Mouse (Mus musculus) forebrain, embryonic 10.5 days (tissue): ENCODE data around the gene Cog5. TPM values are rescaled to one million over a fixed set of nuclear protein-coding genes. Genes with fewer than 3 reads are reported as not detected.

ENCODE experiments used
- DNase-seq: peaks from one replicate; pipeline ENCODE4 v3.0.0-alpha.2; 2017; ENCODE audit warnings: low spot score; ENCODE audit errors: extremely low spot score
- H3K27ac ChIP-seq: fragments of 300-500 bp; sonication (generic); 2 replicates; pipeline ENCODE4 v1.5.1; 2016; ENCODE audit warnings: mild to moderate bottlenecking
- H3K27me3 ChIP-seq: fragments of 300-500 bp; sonication (generic); 2 replicates; pipeline ENCODE4 v1.6.1; 2016; ENCODE audit warnings: mild to moderate bottlenecking; ENCODE audit not compliant: poor library complexity, severe bottlenecking
- H3K36me3 ChIP-seq: fragments of 300-500 bp; sonication (generic); replicated peaks from 2 replicates; pipeline ENCODE4 v1.6.1; 2016; ENCODE audit warnings: mild to moderate bottlenecking, moderate library complexity
- H3K4me1 ChIP-seq: fragments of 300-500 bp; sonication (generic); 2 replicates; pipeline ENCODE4 v1.6.1; 2016
- H3K4me3 ChIP-seq: fragments of 300-500 bp; sonication (generic); 2 replicates; pipeline ENCODE4 v1.5.1; 2016; ENCODE audit warnings: mild to moderate bottlenecking, moderate library complexity
- H3K9me3 ChIP-seq: fragments of 300-500 bp; sonication (generic); 2 replicates; pipeline ENCODE4 v1.6.1; 2016; ENCODE audit warnings: mild to moderate bottlenecking, moderate library complexity
- WGBS: fragments of 180-500 bp; shearing (Covaris S2); methylation state at CpG from one replicate; pipeline ENCODE4 v1.1.7; 2016; 5-methylcytosine and 5-hydroxymethylcytosine counted together
- polyA plus RNA-seq: library from polyadenylated mRNA; unstranded; fragments of >200 nt; fragmentation: Nextera tagmentation; extraction: Ambion mirVana; gene quantifications from 2 replicates; pipeline ENCODE4 v1.2.1, GENCODE M21; 2016

Gene Cog5
- polyA plus RNA-seq, 1 experiment from 2014 or later: 23.9 TPM

DNA sequence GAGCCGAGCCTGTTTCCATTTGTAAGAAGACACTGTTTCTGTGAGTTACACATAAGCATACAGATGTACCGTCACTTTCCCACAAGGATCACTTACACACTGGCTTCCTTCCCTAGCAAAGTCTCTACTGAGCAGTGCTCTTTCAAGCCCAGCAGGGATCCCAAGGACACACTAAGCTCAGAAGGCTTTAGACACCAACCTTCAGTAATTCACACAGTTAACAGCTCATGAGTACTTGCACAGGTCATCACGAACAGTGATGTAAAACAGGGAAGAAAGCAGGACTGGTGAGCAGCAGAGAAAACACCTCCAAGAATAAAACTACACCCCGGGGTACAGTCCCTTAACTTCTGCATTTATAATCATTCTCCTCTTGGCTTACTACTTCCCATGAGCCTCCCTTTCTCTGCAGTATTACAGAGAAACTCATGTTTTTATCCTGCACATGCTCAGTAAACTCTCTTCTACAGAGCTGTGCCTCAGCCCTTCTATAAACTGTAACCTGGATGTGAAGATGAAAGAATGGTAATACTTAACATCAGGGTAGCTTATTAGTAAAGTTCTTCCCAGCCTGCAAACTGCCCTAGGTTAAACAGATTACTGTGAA, 283.8 kb downstream of the Cog5 start:
- Histone ChIP-seq H3K4me3 (no peak overlapping the region), H3K4me1 (peaks cover 6% of the 10 kb centered on the region; the same call in 1 of the 2 replicates), H3K36me3 (peaks cover 95% of the 10 kb centered on the region), H3K27ac (no peak overlapping the region), H3K27me3 (no peaks in the 10 kb centered on the region), H3K9me3 (no peaks in the 10 kb centered on the region)
- DNase-seq: no peak
- 90% methylated on average over 4 of the region's 4 CpGs for WGBS

DNA sequence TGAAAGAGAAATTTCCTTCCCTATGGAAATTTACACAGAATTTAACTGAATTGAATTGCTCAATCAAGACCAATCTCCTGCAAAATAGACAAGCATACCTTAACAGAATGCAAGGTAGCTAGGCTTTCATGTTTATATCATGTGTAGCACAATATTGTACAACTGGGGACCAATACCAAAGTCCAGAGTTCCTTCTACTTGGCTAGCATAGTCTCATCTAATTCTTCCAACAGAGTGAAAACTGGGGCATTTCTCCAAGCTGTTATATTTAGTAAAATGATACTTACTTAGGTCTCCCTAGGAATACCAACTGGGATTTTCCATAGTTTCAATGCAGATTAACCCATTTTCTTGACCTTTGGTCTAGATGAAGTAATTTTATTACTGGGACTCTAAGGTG, 284.4 kb downstream of the Cog5 start:
- DNase-seq: no peak
- no peaks in the 10 kb centered on the region for H3K27me3 ChIP-seq
- no peak overlapping the region for H3K27ac ChIP-seq
- no peak overlapping the region for H3K4me3 ChIP-seq
- no peaks in the 10 kb centered on the region for H3K9me3 ChIP-seq
- peaks cover 6% of the 10 kb centered on the region; the same call in 1 of the 2 replicates for H3K4me1 ChIP-seq
- H3K36me3 ChIP-seq: peaks cover 96% of the 10 kb centered on the region

DNA sequence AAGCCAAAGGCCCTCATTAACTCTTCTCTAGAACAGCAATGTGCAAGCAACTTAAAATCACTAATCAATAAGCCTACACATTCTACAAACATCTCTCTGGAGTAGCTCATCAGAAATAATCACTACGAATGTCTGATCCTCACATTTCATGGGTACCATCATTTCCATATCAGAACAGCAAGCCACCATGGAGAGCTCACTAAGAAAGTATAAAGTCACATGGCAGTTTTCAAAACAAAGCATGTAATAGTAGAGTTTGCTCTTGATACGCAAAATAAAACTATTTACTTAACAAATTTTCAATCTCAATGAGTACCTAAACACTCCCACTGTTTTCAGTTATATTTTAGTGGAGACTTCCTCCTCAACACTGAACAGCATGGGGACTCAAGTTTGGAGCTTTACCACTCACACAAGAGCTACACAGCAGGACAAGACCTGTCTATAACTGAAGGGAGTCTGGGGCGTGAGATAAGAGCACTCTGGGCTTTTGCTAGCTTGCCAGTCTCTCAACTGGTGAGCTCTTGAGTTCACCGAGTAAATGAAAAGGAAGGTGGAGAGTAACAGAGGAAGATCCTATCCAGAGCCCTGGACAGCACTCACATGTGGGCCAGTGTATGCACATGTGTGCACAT, 288.5 kb downstream of the Cog5 start:
- Histone ChIP-seq H3K36me3 (peaks cover 61% of the 10 kb centered on the region), H3K27ac (no peak overlapping the region), H3K4me1 (peaks cover 5% of the 10 kb centered on the region), H3K9me3 (no peaks in the 10 kb centered on the region), H3K27me3 (no peaks in the 10 kb centered on the region), H3K4me3 (no peak overlapping the region)
- WGBS: 91% methylated on average over 4 of the region's 4 CpGs
- no peak for DNase-seq

DNA sequence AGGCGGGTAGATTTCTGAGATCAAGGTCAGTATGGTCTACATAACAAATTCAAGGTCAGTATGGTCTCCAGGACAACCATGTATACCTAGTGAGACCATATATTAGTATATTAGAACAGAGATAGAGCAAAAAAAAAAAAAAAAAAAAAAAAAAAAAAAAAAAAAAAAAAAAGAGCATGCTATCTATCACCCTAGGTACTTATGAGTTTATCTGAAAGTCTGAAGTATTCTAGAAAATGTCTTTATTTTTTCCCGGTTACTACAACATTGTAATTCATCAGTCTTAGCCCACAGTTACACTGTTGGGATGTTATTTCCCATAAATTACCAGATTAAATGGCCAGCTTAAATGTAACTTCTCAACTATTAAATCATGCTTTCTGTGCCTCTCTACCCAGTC, 289.7 kb downstream of the Cog5 start:
- Histone ChIP-seq H3K9me3 (no peaks in the 10 kb centered on the region), H3K36me3 (peaks cover 48% of the 10 kb centered on the region), H3K4me1 (peaks cover 10% of the 10 kb centered on the region), H3K4me3 (no peak overlapping the region), H3K27me3 (no peaks in the 10 kb centered on the region), H3K27ac (no peak overlapping the region)
- DNase-seq: no peak
- 91% methylated on average over 2 of the region's 2 CpGs for WGBS

DNA sequence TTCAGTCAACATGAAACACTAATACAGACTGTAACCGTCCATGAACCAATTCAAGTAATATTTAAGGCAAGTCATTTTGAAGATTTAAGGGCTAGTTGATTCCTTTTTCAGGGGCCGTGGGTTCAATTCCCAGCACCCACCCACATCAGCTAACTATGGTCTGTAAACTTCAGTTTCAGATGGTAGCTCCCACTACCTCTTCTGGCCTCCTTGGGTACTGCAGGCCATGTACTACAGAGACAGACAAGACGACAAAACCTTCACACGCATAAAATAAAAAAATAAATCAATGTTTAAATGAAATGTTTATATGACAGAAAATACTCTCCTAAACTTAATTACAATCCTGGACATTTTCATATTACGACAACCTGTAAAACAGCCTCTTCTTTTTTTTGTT, 292.8 kb downstream of the Cog5 start:
- no peak for DNase-seq

DNA sequence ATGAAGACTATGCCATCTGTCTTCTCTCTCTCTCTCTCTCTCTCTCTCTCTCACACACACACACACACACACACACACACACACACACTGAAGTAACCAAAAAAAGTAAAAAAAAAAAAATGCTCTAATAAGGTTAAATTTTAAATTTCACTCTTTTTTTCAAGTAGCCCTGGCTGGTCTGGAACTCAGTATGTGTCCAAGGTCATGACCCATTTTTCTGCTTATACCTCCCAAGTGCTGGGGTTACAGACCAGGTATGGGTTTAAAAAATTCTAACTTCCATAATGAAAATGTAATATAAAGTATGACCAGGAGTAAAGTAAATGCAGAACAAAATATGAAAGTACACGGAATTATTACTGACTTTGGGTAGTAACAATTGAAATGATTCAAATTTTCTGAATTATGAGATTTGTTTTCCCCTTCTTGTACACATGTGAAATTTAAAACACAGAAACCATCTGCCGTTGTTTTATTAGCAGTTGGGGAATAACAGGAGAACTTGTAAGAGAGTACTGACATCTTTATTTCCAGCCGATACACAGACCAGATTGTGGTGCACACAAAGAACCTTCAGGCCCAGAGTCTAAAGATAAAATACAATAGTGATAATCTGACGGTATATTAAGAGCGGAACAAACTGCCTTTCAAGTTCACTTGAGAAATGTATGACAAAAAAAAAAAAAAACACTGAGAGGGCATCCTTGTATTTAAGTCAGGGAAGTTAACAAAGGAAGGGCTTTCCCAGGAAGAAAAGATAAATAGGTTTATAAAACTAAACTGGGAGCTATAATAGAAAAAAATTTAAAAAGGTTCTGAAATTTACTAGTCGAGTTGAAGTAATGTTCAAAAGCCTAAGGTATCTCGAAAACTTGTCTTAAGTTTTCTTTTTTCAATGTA, 293.7 kb downstream of the Cog5 start:
- no peak for DNase-seq
- peak overlapping the region; percentile 93 for H3K4me3 ChIP-seq
- peak overlapping the region; percentile 100 for H3K27ac ChIP-seq
- no peaks in the 10 kb centered on the region for H3K27me3 ChIP-seq
- H3K9me3 ChIP-seq: no peaks in the 10 kb centered on the region
- H3K4me1 ChIP-seq: peaks cover 18% of the 10 kb centered on the region
- peaks cover 11% of the 10 kb centered on the region for H3K36me3 ChIP-seq
- WGBS: 41% methylated on average over 7 of the region's 7 CpGs

More for the DNA sequence above, 292.8 kb downstream of the Cog5 start:
- Histone ChIP-seq H3K27ac (no peak overlapping the region), H3K36me3 (peaks cover 20% of the 10 kb centered on the region), H3K27me3 (no peaks in the 10 kb centered on the region), H3K4me1 (peaks cover 18% of the 10 kb centered on the region), H3K9me3 (no peaks in the 10 kb centered on the region), H3K4me3 (no peak overlapping the region)
- WGBS: 92% methylated on average over 5 of the region's 5 CpGs

DNA sequence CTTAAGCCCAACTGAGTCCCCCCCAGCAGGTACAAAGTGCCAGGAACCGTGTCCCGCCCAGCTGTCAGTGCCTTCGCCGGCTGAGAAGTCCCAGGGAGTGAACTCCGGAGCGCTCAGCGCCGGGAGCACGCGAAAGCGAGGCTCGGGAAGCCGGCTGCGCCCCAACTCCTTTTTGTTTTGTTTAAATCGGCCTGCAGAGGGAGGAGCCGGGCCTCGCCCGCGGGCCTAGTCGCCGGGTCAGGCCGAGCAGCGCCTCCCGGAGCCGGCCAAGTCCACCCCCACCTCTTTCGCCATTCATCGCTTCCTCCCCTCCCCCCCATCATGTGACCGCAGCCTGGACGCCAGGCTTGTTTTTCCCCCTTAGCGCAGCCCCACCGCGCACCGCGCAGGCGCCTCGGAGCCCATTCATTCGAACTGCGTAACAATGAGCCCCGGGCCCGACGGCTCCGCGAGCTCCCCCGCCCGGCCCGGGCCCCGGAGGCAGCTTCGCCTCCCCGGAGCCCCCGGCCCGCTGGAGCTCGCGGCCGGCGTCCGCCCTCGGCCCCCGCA, 294.6 kb downstream of the Cog5 start:
- Histone ChIP-seq H3K4me3 (peak overlapping the region; percentile 93), H3K27ac (peak overlapping the region; percentile 100), H3K4me1 (peaks cover 18% of the 10 kb centered on the region), H3K27me3 (no peaks in the 10 kb centered on the region), H3K36me3 (peaks cover 5% of the 10 kb centered on the region), H3K9me3 (no peaks in the 10 kb centered on the region)
- under 1% methylated on average over 58 of the region's 58 CpGs for WGBS
- peak; percentile 98 for DNase-seq

DNA sequence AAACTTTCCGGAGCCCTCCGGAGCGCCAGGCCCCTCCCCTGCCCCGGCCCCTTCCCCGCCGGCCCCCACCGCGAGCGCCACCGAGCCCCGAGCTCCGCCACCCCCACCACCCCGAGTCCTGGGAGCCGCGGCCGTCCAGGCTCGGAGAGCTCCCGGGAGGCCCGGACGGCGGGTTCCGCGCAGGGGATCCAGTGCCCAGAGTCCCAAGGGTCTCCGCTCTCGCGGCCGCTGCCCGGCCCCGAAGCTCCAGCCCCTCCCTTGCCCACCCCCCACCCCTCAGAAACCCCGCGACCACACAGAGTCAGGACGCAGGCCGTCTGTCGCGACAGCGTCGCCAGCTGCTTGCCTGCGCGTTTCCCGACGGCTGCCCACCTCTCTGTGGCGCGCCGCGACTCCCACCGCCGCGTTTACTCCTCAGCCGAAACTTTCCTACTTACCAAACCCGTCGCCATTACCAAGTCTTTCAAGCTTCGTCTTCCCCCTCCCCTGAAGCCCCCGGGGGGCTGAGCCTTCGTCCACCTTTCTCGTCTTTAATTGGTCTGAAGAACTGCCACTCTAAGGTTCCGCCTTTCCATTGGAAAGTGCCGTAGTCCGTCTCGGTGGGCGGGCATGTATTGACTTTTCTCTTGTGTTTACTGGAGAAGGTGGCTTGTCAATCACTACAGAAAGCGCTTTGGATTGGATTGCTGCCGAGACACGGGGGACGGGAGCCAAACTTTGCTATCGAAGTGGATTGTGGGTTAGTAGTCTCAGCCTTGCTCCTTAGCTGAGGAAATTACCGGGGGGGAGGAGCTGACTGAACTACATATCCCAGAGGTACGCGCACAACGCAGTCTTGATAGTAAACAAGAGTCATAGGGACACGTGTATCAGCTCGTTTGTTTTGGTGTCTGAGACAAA, 295.3 kb downstream of the Cog5 start, which contains the start of gene Hbp1:
Gene Hbp1, minus strand, starts transcription at position 777 of the 900 bp plus-strand sequence.
- H3K36me3 ChIP-seq: peaks cover 5% of the 10 kb centered on the region
- under 1% methylated on average over 65 of the region's 71 CpGs for WGBS

DNA sequence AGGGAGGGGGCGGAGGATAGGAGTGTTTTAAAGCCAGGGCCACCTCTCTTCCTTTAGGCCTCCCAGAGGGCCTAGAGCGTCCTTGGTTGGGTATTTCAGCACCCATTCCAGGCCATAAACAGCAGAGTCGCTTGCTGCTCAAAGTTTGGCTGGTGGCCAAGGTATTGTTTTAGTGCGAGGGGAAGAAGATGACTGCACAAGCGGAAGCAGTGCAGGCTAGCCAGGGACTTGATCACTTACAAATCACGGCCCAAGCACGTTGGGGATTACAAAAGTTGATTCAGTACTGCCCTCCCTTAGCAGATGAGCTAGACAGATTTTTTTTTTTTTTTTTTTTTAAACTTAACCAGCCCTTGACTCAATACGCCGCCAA, 296.0 kb downstream of the Cog5 start:
- Histone ChIP-seq H3K36me3 (peaks cover 5% of the 10 kb centered on the region), H3K4me3 (peak overlapping the region; percentile 93), H3K27ac (peak overlapping the region; percentile 72), H3K9me3 (no peaks in the 10 kb centered on the region), H3K4me1 (peaks cover 18% of the 10 kb centered on the region), H3K27me3 (no peaks in the 10 kb centered on the region)
- 7% methylated on average over 9 of the region's 9 CpGs for WGBS
- DNase-seq: no peak

More for the DNA sequence above, 295.3 kb downstream of the Cog5 start, which contains the start of gene Hbp1:
- no peaks in the 10 kb centered on the region for H3K27me3 ChIP-seq
- H3K4me3 ChIP-seq: peak within 1 kb of the TSS; percentile 93
- peak within 1 kb of the TSS; percentile 100 for H3K27ac ChIP-seq
- H3K4me1 ChIP-seq: peaks cover 18% of the 10 kb centered on the region
- DNase-seq: peak; percentile 95
- H3K9me3 ChIP-seq: no peaks in the 10 kb centered on the region

DNA sequence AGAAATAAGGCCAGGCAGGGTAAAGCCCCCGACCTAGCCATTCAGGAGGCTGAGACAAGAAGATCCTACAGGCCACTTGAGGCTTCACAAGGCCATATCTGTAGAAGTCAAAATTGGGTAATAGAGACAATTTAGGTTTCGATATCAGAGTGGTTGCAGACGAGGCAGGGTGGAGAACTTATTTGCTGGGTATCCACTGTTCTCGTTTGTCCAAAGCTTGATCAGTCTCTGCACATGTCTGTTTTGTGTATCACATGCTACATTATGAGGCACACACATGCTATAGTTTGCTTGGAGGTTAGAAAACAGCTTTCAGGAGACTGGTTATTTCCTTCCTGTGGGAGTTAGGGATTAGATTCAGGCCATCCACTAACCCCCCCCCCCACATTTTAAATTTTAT, 301.2 kb downstream of the Cog5 start:
- H3K27me3 ChIP-seq: no peaks in the 10 kb centered on the region
- H3K27ac ChIP-seq: no peak overlapping the region
- 85% methylated on average over 4 of the region's 4 CpGs for WGBS
- DNase-seq: no peak
- no peaks in the 10 kb centered on the region for H3K36me3 ChIP-seq
- H3K4me3 ChIP-seq: no peak overlapping the region
- peaks cover 4% of the 10 kb centered on the region for H3K4me1 ChIP-seq
- no peaks in the 10 kb centered on the region for H3K9me3 ChIP-seq

DNA sequence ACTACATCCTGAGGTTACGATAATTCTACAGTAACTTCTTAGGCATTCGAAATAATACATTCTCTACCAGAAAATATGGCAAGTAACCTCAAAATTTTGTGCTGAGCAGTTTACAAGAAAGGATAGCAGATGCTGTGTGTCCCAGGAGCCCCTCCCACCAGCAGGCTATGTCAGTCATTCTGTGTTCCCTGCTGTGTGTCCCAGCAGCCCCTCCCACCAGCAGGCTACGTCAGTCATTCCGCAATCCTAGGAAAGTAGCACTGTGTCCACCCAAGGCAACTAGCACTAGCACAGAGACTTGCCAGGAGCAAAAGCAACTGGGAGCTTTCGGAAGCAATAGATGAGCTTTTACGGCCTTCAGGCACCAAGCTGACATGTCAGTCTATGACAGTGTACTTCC, 309.4 kb downstream of the Cog5 start:
- 89% methylated on average over 6 of the region's 6 CpGs for WGBS

More for the DNA sequence above, 309.4 kb downstream of the Cog5 start:
- Histone ChIP-seq H3K27ac (no peak overlapping the region), H3K36me3 (peaks cover 4% of the 10 kb centered on the region), H3K27me3 (no peaks in the 10 kb centered on the region), H3K4me1 (no peaks in the 10 kb centered on the region), H3K9me3 (no peaks in the 10 kb centered on the region), H3K4me3 (no peak overlapping the region)
- no peak for DNase-seq
